Mouse (Mus musculus) G1E (cell line): ENCODE measurements around the gene Drc3.

Source experiments
- CTCF ChIP-seq: IDR thresholded peaks from 2 replicates; pipeline ENCODE4 v1.5.1; 2012; ENCODE audit warnings: low read depth, low read length, inconsistent platforms, mixed read lengths
- TAL1 ChIP-seq: conservative IDR thresholded peaks from 2 replicates; pipeline ENCODE4 v1.6.1; 2012; ENCODE audit warnings: low read depth, low read length, inconsistent platforms, mixed read lengths

DNA sequence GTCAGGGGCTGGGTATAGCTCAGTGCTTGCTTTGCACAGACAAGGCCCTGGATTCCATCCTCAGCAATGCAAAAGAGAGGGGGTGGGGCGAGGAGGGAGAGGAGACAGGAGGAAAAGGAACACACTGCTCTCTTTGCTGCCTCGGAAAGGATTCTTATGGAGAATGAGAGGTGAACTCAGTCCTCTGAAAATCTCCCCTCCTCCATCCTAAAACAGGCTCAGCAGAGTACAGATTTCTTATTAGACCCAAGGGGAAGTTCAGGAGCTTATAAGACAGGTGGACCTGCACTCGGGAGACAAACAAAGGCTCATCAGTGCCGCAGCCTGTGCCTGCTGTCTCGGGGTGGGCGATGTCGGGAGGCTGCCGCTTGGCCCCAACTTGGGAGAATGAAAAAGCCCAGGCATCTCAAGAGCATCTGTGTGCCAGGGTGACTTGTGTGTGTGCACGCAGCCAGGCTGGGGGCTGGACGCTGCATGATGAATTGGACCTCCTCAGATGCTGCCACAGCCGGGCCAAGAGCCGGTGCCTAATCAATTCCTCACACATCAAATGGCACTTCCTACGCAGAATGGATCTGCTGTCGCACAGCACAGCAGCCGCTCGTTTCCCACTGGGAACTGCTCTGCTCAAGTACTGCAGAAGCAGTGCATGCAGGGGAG is 31.8 kb downstream of the Drc3 start:
- TF ChIP-seq CTCF (no peak), TAL1 (no peak)
